Mouse (Mus musculus): ENCODE results near the gene Marcks. TPM values are rescaled to one million over a fixed set of nuclear protein-coding genes. Genes with fewer than 3 reads are reported as not detected.

Marcks gene
- polyA plus RNA-seq (2016; fragmentation: Nextera tagmentation; extraction: Ambion mirVana), result 182 and 199 TPM in 2 replicates

GRCm38 (mm10) chr10:37138778-37139442 is at the start of gene Marcks:
Marcks (minus strand) TSS chr10:37138920.
- peaks cover 7% of the 10 kb centered on the region for H3K4me1 ChIP-seq (replicated peaks)
- peak within 1 kb of the TSS; percentile 98 for H3K4me3 ChIP-seq (replicated peaks)
- H3K9me3 ChIP-seq, result no peaks in the 10 kb centered on the region
- peak within 1 kb of the TSS; percentile 100 for H3K9ac ChIP-seq (replicated peaks)
- H3K27me3 ChIP-seq, result no peaks in the 10 kb centered on the region
- H3K36me3 ChIP-seq, result peaks cover 21% of the 10 kb centered on the region
- peak within 1 kb of the TSS; percentile 99 for H3K27ac ChIP-seq
- H3K4me2 ChIP-seq, result peak within 1 kb of the TSS; percentile 76
- ATAC-seq (ENCODE audit: insufficient number of reproducible peaks, insufficient read depth, low FRiP score, low TSS enrichment, low read depth), result peak; percentile 37
- WGBS, result under 1% methylated on average over 39 of the region's 39 CpGs

DNA sequence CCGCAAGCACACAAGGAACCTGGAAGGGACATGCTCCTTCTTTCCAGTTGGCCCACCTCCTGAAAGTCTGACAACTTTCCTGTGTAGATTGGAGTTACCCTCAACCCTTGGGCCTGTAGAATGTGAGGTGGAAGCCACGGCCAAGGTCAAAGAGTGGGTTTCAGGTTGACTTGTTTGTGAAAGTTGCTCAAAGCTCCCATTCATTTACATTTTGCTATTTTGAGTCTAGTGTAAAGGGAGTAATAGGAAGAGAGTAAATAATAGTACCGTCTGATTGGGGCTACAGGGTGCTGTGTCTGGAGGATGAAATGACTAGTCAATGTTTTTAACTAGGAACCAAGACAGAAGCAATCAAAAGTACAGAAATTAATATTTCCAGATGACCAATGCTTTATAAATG is 38.4 kb upstream of the Marcks start:
- H3K9me3 ChIP-seq, result peaks cover 4% of the 10 kb centered on the region; the same call in 1 of the 2 replicates
- ATAC-seq (ENCODE audit: insufficient number of reproducible peaks, insufficient read depth, low FRiP score, low TSS enrichment, low read depth), result no peak

DNA sequence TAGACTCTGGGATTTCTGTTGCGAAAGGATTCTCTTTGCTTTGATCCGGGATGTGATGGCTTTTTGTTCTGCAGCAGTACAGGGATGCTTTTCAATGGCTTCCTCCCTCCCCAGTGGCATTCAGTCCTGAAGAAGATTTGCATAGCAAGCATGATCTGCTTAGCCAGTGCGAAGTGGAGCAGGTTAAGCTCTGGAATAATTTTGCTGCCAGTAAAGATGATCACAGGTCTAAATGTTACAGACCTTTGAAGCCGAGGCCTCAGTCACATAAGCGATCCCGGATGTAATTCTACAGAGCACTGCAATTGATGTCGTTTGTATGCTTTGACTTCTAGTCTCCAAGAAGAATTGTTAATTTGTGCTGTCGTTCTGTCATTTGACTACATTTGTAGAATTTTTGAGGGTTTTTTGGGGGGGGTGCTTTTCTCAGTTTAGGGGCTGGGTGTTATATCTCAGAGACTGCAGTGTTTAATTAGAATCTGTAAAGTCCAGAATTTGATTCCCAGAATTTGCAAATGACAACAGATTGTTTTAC is 33.8 kb upstream of the Marcks start:
- ATAC-seq (ENCODE audit: insufficient number of reproducible peaks, insufficient read depth, low FRiP score, low TSS enrichment, low read depth), result no peak
- Histone ChIP-seq H3K4me1 (replicated peaks) (no peaks in the 10 kb centered on the region), H3K4me3 (replicated peaks) (no peak overlapping the region), H3K27me3 (no peaks in the 10 kb centered on the region), H3K4me2 (no peak overlapping the region), H3K27ac (no peak overlapping the region), H3K36me3 (no peaks in the 10 kb centered on the region), H3K9me3 (peaks cover 4% of the 10 kb centered on the region; the same call in 1 of the 2 replicates), H3K9ac (replicated peaks) (no peak overlapping the region)
- WGBS, result 78% methylated on average over 8 of the region's 8 CpGs

More for the DNA sequence above, 38.4 kb upstream of the Marcks start:
- H3K27me3 ChIP-seq, result no peaks in the 10 kb centered on the region
- no peak overlapping the region for H3K9ac ChIP-seq (replicated peaks)
- no peaks in the 10 kb centered on the region for H3K36me3 ChIP-seq
- WGBS, result 93% methylated on average over 3 of the region's 3 CpGs
- no peak overlapping the region for H3K4me3 ChIP-seq (replicated peaks)
- no peaks in the 10 kb centered on the region for H3K4me1 ChIP-seq (replicated peaks)
- H3K27ac ChIP-seq, result no peak overlapping the region
- no peak overlapping the region for H3K4me2 ChIP-seq

GRCm38 (mm10) chr10:37171711-37172415 is 33.1 kb upstream of the Marcks start:
- ATAC-seq (ENCODE audit: insufficient number of reproducible peaks, insufficient read depth, low FRiP score, low TSS enrichment, low read depth), result no peak
- Histone ChIP-seq H3K9ac (replicated peaks) (no peak overlapping the region), H3K36me3 (no peaks in the 10 kb centered on the region), H3K4me2 (no peak overlapping the region), H3K27me3 (no peaks in the 10 kb centered on the region), H3K4me1 (replicated peaks) (no peaks in the 10 kb centered on the region), H3K4me3 (replicated peaks) (no peak overlapping the region), H3K27ac (no peak overlapping the region), H3K9me3 (peaks cover 4% of the 10 kb centered on the region; the same call in 1 of the 2 replicates)
- WGBS, result 87% methylated on average over 3 of the region's 3 CpGs

DNA sequence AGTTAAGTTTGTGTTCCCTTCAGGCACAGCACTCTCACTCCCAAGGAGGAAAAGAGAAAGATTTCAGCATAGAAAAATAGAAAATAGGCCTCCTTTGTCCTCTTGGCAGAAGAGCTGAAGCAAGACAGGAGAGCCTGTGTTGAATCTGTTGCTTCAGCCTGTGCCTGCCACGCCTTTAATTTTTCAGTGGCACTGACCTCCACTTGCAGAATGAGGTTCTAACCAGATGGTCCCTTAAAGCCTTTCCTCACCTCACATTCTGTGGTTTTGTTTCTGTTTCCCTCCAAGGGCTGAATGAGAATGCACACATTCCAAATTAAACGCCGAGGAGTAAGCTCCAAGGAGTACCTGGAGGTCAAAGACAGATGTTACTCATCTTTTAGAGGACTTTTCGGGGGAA is 32.2 kb upstream of the Marcks start:
- Histone ChIP-seq H3K4me3 (replicated peaks) (no peak overlapping the region), H3K9me3 (peaks cover 4% of the 10 kb centered on the region; the same call in 1 of the 2 replicates), H3K4me1 (replicated peaks) (peaks cover 4% of the 10 kb centered on the region; the same call in 1 of the 2 replicates), H3K27me3 (no peaks in the 10 kb centered on the region), H3K27ac (no peak overlapping the region), H3K36me3 (no peaks in the 10 kb centered on the region), H3K9ac (replicated peaks) (no peak overlapping the region), H3K4me2 (no peak overlapping the region)
- ATAC-seq (ENCODE audit: insufficient number of reproducible peaks, insufficient read depth, low FRiP score, low TSS enrichment, low read depth), result no peak
- 63% methylated on average over 4 of the region's 4 CpGs for WGBS

- Histone ChIP-seq H3K4me3 (replicated peaks) (no peak overlapping the region), H3K4me2 (no peak overlapping the region), H3K36me3 (no peaks in the 10 kb centered on the region), H3K4me1 (replicated peaks) (peaks cover 4% of the 10 kb centered on the region; the same call in 1 of the 2 replicates), H3K9ac (replicated peaks) (no peak overlapping the region), H3K9me3 (peaks cover 4% of the 10 kb centered on the region; the same call in 1 of the 2 replicates), H3K27ac (no peak overlapping the region), H3K27me3 (no peaks in the 10 kb centered on the region)
- ATAC-seq (ENCODE audit: insufficient number of reproducible peaks, insufficient read depth, low FRiP score, low TSS enrichment, low read depth), result no peak
- WGBS, result 85% methylated on average over 4 of the region's 4 CpGs
Observed at GRCm38 (mm10) chr10:37170466-37170865, 31.7 kb upstream of the Marcks start.

DNA sequence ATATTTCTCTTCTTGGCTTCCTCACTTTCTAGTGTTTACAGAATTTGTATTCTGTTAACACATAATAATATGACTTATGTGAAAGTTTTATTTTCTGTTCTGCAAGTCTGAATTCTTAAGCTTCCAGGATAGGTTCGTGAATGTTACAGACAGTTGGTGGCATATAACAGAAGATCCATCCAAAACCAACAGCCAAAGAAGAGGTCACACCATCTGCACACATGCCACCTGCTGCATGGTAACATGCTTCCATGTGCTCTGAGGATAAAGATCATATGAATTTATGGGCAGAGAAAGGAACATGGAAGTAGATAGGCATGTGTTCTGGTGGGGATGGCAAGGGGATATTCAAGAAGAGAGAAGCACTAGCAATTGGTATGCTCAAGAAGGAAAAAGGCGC is 28.8 kb upstream of the Marcks start:
- H3K9ac ChIP-seq (replicated peaks), result no peak overlapping the region
- WGBS, result 84% methylated on average over 2 of the region's 2 CpGs
- H3K4me3 ChIP-seq (replicated peaks), result no peak overlapping the region
- no peak overlapping the region for H3K27ac ChIP-seq
- no peak for ATAC-seq (ENCODE audit: insufficient number of reproducible peaks, insufficient read depth, low FRiP score, low TSS enrichment, low read depth)
- H3K4me2 ChIP-seq, result no peak overlapping the region
- H3K27me3 ChIP-seq, result no peaks in the 10 kb centered on the region
- H3K36me3 ChIP-seq, result no peaks in the 10 kb centered on the region
- peaks cover 4% of the 10 kb centered on the region; the same call in 1 of the 2 replicates for H3K4me1 ChIP-seq (replicated peaks)
- no peaks in the 10 kb centered on the region for H3K9me3 ChIP-seq

DNA sequence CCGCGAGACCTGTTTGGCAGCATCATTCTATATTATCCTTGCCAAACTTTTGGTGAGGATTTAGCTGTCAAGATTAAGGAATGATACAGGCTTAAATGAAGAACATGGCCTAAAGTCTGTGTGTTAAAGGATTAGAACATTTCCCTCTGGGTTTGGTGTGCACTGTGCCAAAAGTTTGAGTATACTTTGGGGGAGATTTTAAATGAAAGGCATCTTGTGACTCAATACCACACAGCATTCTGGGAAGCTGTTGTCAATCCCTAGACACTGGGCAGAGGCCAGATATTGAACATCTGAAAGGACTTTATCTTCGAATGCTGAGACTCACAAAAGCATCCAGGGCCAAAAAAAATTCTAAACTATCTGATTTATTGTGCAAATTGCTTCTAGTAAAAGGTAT is 21.0 kb upstream of the Marcks start:
- H3K4me1 ChIP-seq (replicated peaks), result no peaks in the 10 kb centered on the region
- no peak overlapping the region for H3K4me3 ChIP-seq (replicated peaks)
- no peaks in the 10 kb centered on the region for H3K27me3 ChIP-seq
- H3K9ac ChIP-seq (replicated peaks), result no peak overlapping the region
- no peak overlapping the region for H3K27ac ChIP-seq
- H3K36me3 ChIP-seq, result no peaks in the 10 kb centered on the region
- H3K9me3 ChIP-seq, result no peaks in the 10 kb centered on the region
- no peak overlapping the region for H3K4me2 ChIP-seq
- ATAC-seq (ENCODE audit: insufficient number of reproducible peaks, insufficient read depth, low FRiP score, low TSS enrichment, low read depth), result no peak
- WGBS, result 87% methylated on average over 3 of the region's 3 CpGs

DNA sequence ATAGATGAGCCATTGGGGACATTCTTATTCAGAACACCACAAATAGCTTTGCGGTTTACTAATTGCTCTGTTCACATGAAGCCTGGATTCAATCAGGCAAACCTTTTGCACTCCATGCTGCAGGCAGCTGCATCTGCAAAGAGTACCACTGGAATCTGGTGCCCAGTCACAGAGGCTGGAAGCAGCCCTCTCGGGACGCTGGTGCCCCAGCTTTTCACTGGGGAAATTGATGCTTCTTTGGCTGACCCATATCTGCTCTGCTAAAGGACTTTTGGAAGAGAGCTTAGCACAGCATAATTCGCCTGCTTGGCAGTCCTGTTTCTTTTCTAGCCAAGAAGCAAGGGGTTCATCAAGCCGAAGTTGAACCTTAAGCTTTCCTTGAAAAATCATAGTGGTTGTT is 18.4 kb upstream of the Marcks start:
- WGBS, result 76% methylated on average over 5 of the region's 5 CpGs
- H3K36me3 ChIP-seq, result no peaks in the 10 kb centered on the region
- no peak overlapping the region for H3K27ac ChIP-seq
- H3K9me3 ChIP-seq, result no peaks in the 10 kb centered on the region
- ATAC-seq (ENCODE audit: insufficient number of reproducible peaks, insufficient read depth, low FRiP score, low TSS enrichment, low read depth), result no peak
- H3K9ac ChIP-seq (replicated peaks), result no peak overlapping the region
- H3K27me3 ChIP-seq, result no peaks in the 10 kb centered on the region
- H3K4me1 ChIP-seq (replicated peaks), result no peaks in the 10 kb centered on the region
- no peak overlapping the region for H3K4me2 ChIP-seq
- no peak overlapping the region for H3K4me3 ChIP-seq (replicated peaks)

DNA sequence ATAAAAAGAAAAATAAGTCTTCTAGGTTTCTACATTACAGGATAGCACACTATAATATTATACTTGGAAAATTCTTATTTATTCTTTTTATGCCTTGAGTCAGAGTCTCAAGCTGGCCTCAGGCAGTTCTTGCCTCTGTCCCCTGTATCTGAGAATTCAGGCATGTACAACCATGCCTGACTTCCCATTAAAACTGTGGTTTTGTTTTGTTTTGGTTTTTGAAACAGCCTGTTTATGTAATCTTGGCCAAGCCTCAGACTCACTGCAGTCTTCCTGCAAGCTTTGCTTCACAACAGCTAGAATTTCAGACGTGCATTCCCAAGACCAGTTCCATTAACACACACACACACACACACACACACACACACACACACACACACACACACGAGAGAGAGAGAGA is 16.4 kb upstream of the Marcks start:
- 31% methylated on average over 1 of the region's 2 CpGs for WGBS
- ATAC-seq (ENCODE audit: insufficient number of reproducible peaks, insufficient read depth, low FRiP score, low TSS enrichment, low read depth), result no peak

DNA sequence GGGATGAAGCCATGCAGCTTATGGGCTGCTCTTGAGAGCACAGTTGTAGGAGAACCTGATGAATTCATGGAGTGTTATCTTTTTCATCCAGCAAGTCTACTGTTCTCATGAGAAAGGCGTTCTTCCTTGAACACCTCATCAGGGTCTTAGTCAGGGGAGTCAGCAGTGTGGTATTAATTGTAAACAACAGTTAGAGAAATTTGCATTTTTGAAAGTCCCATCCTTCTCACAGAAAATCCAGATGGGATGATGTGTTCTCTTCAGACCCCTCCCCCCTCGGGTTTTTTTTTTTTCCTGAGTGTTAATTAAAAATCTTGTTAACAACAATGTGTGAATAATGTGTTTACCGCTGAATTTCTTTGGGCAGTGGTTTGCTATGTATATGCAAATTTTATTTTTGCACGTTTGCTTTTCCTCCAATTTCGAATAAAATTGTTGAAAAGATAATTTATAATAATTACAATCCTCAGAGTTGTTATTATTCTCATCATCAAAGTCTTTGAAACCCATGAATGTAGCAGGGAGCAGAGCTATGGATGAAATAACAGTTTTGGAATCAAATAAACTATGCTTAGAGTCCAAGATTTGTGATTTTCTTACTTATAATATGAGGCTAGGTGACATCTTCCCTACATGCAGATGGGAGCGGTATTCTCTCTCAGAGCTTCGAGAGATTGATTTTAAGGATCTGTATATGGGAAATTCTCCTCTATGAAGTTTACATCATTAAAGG is 13.0 kb upstream of the Marcks start:
- H3K27me3 ChIP-seq, result no peaks in the 10 kb centered on the region
- ATAC-seq (ENCODE audit: insufficient number of reproducible peaks, insufficient read depth, low FRiP score, low TSS enrichment, low read depth), result no peak
- no peaks in the 10 kb centered on the region for H3K4me1 ChIP-seq (replicated peaks)
- no peak overlapping the region for H3K4me2 ChIP-seq
- no peak overlapping the region for H3K9ac ChIP-seq (replicated peaks)
- no peak overlapping the region for H3K27ac ChIP-seq
- H3K4me3 ChIP-seq (replicated peaks), result no peak overlapping the region
- no peaks in the 10 kb centered on the region for H3K36me3 ChIP-seq
- no peaks in the 10 kb centered on the region for H3K9me3 ChIP-seq
- WGBS, result 87% methylated on average over 7 of the region's 7 CpGs

More for the DNA sequence above, 16.4 kb upstream of the Marcks start:
- H3K36me3 ChIP-seq, result no peaks in the 10 kb centered on the region
- H3K9me3 ChIP-seq, result no peaks in the 10 kb centered on the region
- no peak overlapping the region for H3K27ac ChIP-seq
- H3K4me3 ChIP-seq (replicated peaks), result no peak overlapping the region
- no peaks in the 10 kb centered on the region for H3K4me1 ChIP-seq (replicated peaks)
- no peak overlapping the region for H3K9ac ChIP-seq (replicated peaks)
- H3K27me3 ChIP-seq, result no peaks in the 10 kb centered on the region
- H3K4me2 ChIP-seq, result no peak overlapping the region
